Mouse (Mus musculus): ENCODE data around the gene Naa80.

- TF ChIP-seq GATA1 (IDR thresholded peaks at IDR 0.05; ENCODE audit: borderline replicate concordance, low read length) (no peak), FLI1 (IDR thresholded peaks at IDR 0.05; ENCODE audit: low read length) (no peak)
These were observed 25.0 kb upstream of the Naa80 start for GRCm38 (mm10) chr9:107553541-107554318.

Data from megakaryocyte, embryonic 14.5 days (primary cell).